Mouse (Mus musculus): Measurements from ENCODE around the gene Sema3b.
A peak's percentile ranks its signal among the peaks of the same experiment; 100 is the strongest.

DNA sequence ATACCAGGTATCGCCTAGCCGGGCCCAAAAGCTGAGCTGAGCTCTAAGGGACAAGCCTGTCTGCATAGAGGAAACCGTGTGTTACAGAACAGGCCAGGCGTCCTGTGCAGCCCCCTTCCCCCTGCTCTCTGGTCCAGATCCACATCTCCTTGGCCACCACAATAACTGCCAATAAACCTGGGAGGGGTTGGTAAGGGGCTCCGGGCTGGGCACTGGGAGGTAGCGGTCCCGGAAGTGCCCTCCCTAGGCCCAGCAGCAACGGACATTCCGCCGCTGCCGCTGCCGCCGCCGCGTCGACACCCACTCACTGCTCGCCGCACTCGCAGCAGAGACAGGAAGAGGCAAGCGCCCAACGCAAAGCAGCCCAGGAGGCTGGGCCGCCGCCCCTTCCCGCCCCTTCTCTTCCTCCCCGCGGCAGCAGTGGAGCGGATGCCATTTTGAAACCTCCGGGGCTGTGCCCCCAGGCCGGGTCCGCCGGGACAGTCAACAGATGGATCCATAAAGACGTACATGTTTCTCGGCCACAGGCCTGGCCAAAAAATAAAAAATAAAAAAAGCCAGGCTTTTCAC, 24.1 kb upstream of the Sema3b start:
- TF ChIP-seq POLR2A (IDR thresholded peaks at IDR 0.05; ENCODE audit: low read depth, low read length) (peak; percentile 58), CTCF (IDR thresholded peaks at IDR 0.05; ENCODE audit: extremely low read depth, insufficient read depth, insufficient read length, insufficient replicate concordance) (no peak)
